Mouse (Mus musculus) CD4-positive, CD25-positive, alpha-beta regulatory T cell, adult 4 months (primary cell): Measurements from ENCODE around the gene Abca6. TPM values are rescaled to one million over a fixed set of nuclear protein-coding genes. Genes with fewer than 3 reads are reported as not detected.

Experiments used
- ATAC-seq: one replicate; pipeline ENCODE4 v1.8.0; 2017
- polyA plus RNA-seq, 2 experiments: library from polyadenylated mRNA; unstranded; fragments of 100-300 nt; shearing (Covaris generic); gene quantifications; one replicate each; pipeline ENCODE4 v1.2.1; 2017

Gene Abca6
- polyA plus RNA-seq, result not detected

GRCm38 (mm10) chr11:110251534-110251933 lies at the start of gene Abca6:
Gene Abca6 (minus strand): TSS chr11:110251776.
- ATAC-seq, result no peak

- ATAC-seq, result no peak
These were observed 46.4 kb upstream of the Abca6 start for GRCm38 (mm10) chr11:110297917-110298533.

- no peak for ATAC-seq
These were observed 39.0 kb upstream of the Abca6 start for GRCm38 (mm10) chr11:110290586-110290985.

GRCm38 (mm10) chr11:110288423-110288822 lies 36.8 kb upstream of the Abca6 start:
- no peak for ATAC-seq

GRCm38 (mm10) chr11:110287694-110288093 lies 36.1 kb upstream of the Abca6 start:
- no peak for ATAC-seq

GRCm38 (mm10) chr11:110286331-110286730 lies 34.8 kb upstream of the Abca6 start:
- ATAC-seq, result no peak

GRCm38 (mm10) chr11:110284849-110285248 lies 33.3 kb upstream of the Abca6 start:
- ATAC-seq, result no peak

GRCm38 (mm10) chr11:110284185-110284787 lies 32.7 kb upstream of the Abca6 start:
- no peak for ATAC-seq

- no peak for ATAC-seq
These were observed 23.2 kb upstream of the Abca6 start for GRCm38 (mm10) chr11:110274794-110275193.

GRCm38 (mm10) chr11:110271745-110272144 lies 20.2 kb upstream of the Abca6 start:
- peak; percentile 68 for ATAC-seq

GRCm38 (mm10) chr11:110268244-110268844 lies 16.8 kb upstream of the Abca6 start:
- ATAC-seq, result peak; percentile 96

GRCm38 (mm10) chr11:110267232-110267631 lies 15.7 kb upstream of the Abca6 start:
- no peak for ATAC-seq

- ATAC-seq, result no peak
These were observed 15.2 kb upstream of the Abca6 start for GRCm38 (mm10) chr11:110266757-110267156.

GRCm38 (mm10) chr11:110261867-110262266 lies 10.3 kb upstream of the Abca6 start:
- no peak for ATAC-seq

- ATAC-seq, result no peak
These were observed 6.3 kb upstream of the Abca6 start for GRCm38 (mm10) chr11:110257911-110258310.

- ATAC-seq, result no peak
These were observed 5.5 kb upstream of the Abca6 start for GRCm38 (mm10) chr11:110257061-110257460.

GRCm38 (mm10) chr11:110252256-110252655 lies 680 bp upstream of the Abca6 start:
- no peak for ATAC-seq

GRCm38 (mm10) chr11:110244730-110245129 lies 6.8 kb downstream of the Abca6 start:
- ATAC-seq, result no peak

- ATAC-seq, result no peak
These were observed 14.1 kb downstream of the Abca6 start for GRCm38 (mm10) chr11:110237466-110237865.

- ATAC-seq, result no peak
These were observed 18.6 kb downstream of the Abca6 start for GRCm38 (mm10) chr11:110232975-110233374.

- ATAC-seq, result no peak
These were observed 34.5 kb downstream of the Abca6 start for GRCm38 (mm10) chr11:110217118-110217517.

- ATAC-seq, result no peak
These were observed 47.6 kb downstream of the Abca6 start for GRCm38 (mm10) chr11:110203930-110204329.

- no peak for ATAC-seq
These were observed 52.7 kb downstream of the Abca6 start for GRCm38 (mm10) chr11:110198882-110199281.
